ENCODE assay signal across 19 mouse cellular contexts in the genomic region with DNA sequence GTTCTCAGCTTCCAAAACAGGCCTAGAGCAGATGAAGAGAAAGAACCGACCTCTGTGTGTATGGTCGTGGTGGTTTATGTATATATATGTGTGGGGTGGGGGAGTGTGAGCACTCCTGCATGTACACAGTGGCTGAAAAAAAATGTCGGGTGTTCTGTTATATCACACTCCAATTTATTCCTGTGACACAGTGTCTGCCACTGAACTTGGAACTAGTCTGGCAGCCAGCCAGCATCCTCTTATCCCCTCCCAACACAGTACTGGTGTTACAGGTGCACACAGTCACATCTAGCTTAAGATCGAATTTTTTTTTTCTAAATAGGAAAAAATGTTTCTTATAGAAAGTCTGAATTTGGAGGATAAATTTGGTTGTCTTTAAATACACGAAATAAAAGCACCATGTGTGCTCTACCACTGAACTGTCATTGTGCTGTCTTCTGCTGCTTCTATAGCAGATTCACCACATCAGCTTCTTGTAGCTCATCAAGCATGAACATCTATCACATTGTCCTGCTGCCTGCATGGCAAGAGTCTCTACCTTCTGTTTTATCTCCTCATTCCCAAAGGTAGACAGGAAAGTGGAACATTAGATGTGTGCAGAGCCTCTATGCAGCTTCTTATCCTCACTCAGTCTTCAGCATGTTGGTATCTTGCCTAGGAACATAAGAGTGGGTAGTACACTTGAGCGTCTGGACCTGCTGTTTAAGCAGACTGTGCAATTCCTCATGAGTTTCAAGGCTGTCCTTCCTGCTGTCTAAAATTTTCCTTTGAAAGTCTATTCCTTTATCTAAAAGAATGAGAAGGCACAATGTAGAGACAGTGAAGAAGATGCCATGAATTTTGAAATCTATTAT.
DNase-seq lines count a peak whose midpoint lies in the region; ATAC-seq and TF ChIP-seq lines count a peak whose summit lies in the region.
"Had no signal": no experiment of that assay in that cellular context is flagged by ENCODE, and none has a peak within 500 bp of the region (broad histone marks: within the 10 kb centered on the region; RNA-seq: fewer than 3 reads in every experiment).

No protein-coding gene starts in this region.

- H3K36me3 ChIP-seq in midbrain, embryonic 14.5 days (ENCODE audit: control insufficient read depth, insufficient read depth, low read length) = no peaks in the 10 kb centered on the region
- no peaks in the 10 kb centered on the region for H3K36me3 ChIP-seq in midbrain, embryonic 15.5 days (replicated peaks)
- H3K36me3 ChIP-seq: forebrain, embryonic 15.5 days; heart, embryonic 15.5 days; limb, embryonic 13.5 days; liver, embryonic 15.5 days had no signal

- no peak for ATAC-seq in midbrain, embryonic 14.5 days (ENCODE audit: low FRiP score, low TSS enrichment)
- no peak for ATAC-seq in midbrain, embryonic 15.5 days (replicated peaks)
- peak; percentile 58 for ATAC-seq in megakaryocyte-erythroid progenitor cell, adult 5-6 weeks (replicated peaks; ENCODE audit: low FRiP score, low TSS enrichment, poor library complexity, severe bottlenecking)
- ATAC-seq: forebrain, embryonic 15.5 days; midbrain, embryonic 16.5 days had no signal

- peak; percentile 33 for DNase-seq in layer of hippocampus, adult 11-12 months (ENCODE audit: low spot score)
- DNase-seq in layer of hippocampus, postnatal 25 days (ENCODE audit: extremely low spot score in 1 of 2, low spot score in 1 of 2) = no peak
- peak; percentile 4 for DNase-seq in midbrain, embryonic 14.5 days
- DNase-seq in layer of hippocampus, adult 2 months (ENCODE audit: low spot score in 2 of 2) = peak; percentile 29 to 52
- no peak for DNase-seq in gastrocnemius, postnatal 4 days (ENCODE audit: low spot score in 2 of 2)
- no peak for DNase-seq in kidney, postnatal 10 days
- DNase-seq: cerebellum, postnatal 36 days; gastrocnemius, adult 2 months; heart, adult 18-20 months; kidney, adult 18-20 months; kidney, postnatal 4 days had no signal

- no peaks in the 10 kb centered on the region for H3K4me1 ChIP-seq in midbrain, embryonic 14.5 days (ENCODE audit: control insufficient read depth, insufficient read depth, low read length)
- H3K4me1 ChIP-seq in midbrain, embryonic 15.5 days = no peaks in the 10 kb centered on the region
- H3K4me1 ChIP-seq: forebrain, embryonic 15.5 days; heart, embryonic 15.5 days; limb, embryonic 13.5 days; liver, embryonic 15.5 days had no signal

- TF ChIP-seq CTCF in layer of hippocampus, adult 2 months (conservative IDR thresholded peaks at IDR 0.05) = no peak

- H3K27ac ChIP-seq in midbrain, embryonic 14.5 days (replicated peaks; ENCODE audit: low read depth, low read length) = no peak overlapping the region
- H3K27ac ChIP-seq in midbrain, embryonic 15.5 days = no peak overlapping the region
- peak overlapping the region; percentile 63; the same call in 1 of the 2 replicates for H3K27ac ChIP-seq in layer of hippocampus, adult 2 months
- H3K27ac ChIP-seq: forebrain, embryonic 15.5 days; gastrocnemius, adult 2 months; heart, embryonic 15.5 days; limb, embryonic 13.5 days; liver, embryonic 15.5 days; macrophage had no signal

- 80% methylated on average over 6 of the region's 6 CpGs for WGBS in midbrain, embryonic 14.5 days
- 79% methylated on average over 6 of the region's 6 CpGs for WGBS in midbrain, embryonic 15.5 days

- no peak overlapping the region for H3K4me2 ChIP-seq in midbrain, embryonic 14.5 days (ENCODE audit: low read length)
- H3K4me2 ChIP-seq in midbrain, embryonic 15.5 days = no peak overlapping the region
- H3K4me2 ChIP-seq: forebrain, embryonic 15.5 days; heart, embryonic 15.5 days; limb, embryonic 13.5 days; liver, embryonic 15.5 days had no signal

- H3K9me3 ChIP-seq in midbrain, embryonic 14.5 days (ENCODE audit: control insufficient read depth, low read length) = no peaks in the 10 kb centered on the region
- no peaks in the 10 kb centered on the region for H3K9me3 ChIP-seq in midbrain, embryonic 15.5 days
- H3K9me3 ChIP-seq: forebrain, embryonic 15.5 days; heart, embryonic 15.5 days; limb, embryonic 13.5 days; liver, embryonic 15.5 days had no signal

- no peak overlapping the region for H3K9ac ChIP-seq in midbrain, embryonic 14.5 days (replicated peaks; ENCODE audit: low read length)
- no peak overlapping the region for H3K9ac ChIP-seq in midbrain, embryonic 15.5 days
- H3K9ac ChIP-seq: forebrain, embryonic 15.5 days; heart, embryonic 15.5 days; limb, embryonic 13.5 days; liver, embryonic 15.5 days had no signal

- H3K4me3 ChIP-seq in midbrain, embryonic 14.5 days (replicated peaks; ENCODE audit: low read depth, low read length) = no peak overlapping the region
- no peak overlapping the region for H3K4me3 ChIP-seq in midbrain, embryonic 15.5 days
- no peak overlapping the region for H3K4me3 ChIP-seq in layer of hippocampus, adult 2 months
- H3K4me3 ChIP-seq: forebrain, embryonic 15.5 days; gastrocnemius, adult 2 months; heart, embryonic 15.5 days; limb, embryonic 13.5 days; liver, embryonic 15.5 days had no signal

- H3K27me3 ChIP-seq in midbrain, embryonic 14.5 days (ENCODE audit: control insufficient read depth, insufficient read depth, low read length) = no peaks in the 10 kb centered on the region
- no peaks in the 10 kb centered on the region for H3K27me3 ChIP-seq in midbrain, embryonic 15.5 days (replicated peaks)
- H3K27me3 ChIP-seq: forebrain, embryonic 15.5 days; heart, embryonic 15.5 days; liver, embryonic 15.5 days had no signal

Comparison
In these comparisons a context has a peak if more than half of its experiments do, and no peak if none do; other contexts are left out.
1. DNase-seq: peak in layer of hippocampus, adult 11-12 months (single experiment), midbrain, embryonic 14.5 days (single experiment) and layer of hippocampus, adult 2 months (2 of 2); none in layer of hippocampus, postnatal 25 days (0 of 2), gastrocnemius, postnatal 4 days (0 of 2) and kidney, postnatal 10 days (single experiment).